Mouse (Mus musculus): Measurements from ENCODE around the gene Rabggtb.

Gene Rabggtb

DNA sequence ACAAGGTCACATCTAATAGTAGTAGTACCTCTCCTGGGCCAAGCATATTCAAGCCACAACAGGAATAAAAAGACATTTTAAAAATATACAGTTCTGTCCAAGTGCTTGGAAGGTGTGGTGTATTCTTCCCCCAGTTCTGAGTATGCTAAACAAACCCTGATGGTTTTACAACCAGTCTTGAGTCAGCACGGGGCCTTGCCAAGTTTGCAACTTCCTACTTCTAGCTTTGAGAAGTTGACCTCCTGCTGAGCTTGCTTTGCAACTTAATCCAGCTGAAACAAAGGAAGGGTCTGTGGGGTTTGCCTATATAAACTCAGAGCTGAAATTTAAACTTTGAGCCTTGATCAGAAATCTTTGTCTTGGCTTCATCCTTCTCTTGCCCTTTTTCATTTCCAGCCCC, 4.4 kb upstream of the Rabggtb start:
- DNase-seq (ENCODE audit: low spot score in 2 of 2), result no peak

DNA sequence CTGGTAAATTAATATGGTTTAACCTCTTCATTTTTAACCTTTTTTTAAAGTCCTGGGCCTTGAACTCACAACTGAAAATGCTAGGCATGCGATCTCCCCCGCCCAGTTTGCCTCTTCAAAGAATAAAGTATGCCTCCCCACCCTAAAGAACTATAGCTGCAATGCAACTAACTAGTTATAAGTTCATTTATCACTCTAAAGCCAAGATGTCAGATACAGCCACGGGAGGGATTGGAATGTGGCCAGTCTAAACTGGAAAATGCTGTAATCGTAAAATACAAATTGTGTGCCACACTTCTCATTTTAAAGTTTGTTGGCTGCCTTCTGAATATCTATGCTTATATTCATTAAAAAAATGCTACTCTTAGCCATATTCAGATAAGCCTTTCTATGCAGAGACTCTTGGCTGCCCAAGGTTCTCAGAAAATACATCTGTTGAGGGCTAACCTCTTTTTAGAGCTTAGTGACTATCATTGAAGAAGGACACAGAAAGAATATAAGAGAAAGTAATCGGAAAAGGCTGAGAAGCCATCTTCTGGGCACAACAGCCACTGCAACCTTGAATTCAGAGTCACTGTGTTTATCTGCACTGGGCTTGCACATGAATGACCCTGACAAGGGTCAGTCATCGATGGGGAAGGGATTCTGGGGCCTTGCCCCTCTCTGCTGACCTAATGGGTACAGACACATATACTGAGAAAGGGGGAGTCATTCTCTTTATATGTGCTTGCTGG, 868 bp upstream of the Rabggtb start:
- no peak for DNase-seq (ENCODE audit: low spot score in 2 of 2)

DNA sequence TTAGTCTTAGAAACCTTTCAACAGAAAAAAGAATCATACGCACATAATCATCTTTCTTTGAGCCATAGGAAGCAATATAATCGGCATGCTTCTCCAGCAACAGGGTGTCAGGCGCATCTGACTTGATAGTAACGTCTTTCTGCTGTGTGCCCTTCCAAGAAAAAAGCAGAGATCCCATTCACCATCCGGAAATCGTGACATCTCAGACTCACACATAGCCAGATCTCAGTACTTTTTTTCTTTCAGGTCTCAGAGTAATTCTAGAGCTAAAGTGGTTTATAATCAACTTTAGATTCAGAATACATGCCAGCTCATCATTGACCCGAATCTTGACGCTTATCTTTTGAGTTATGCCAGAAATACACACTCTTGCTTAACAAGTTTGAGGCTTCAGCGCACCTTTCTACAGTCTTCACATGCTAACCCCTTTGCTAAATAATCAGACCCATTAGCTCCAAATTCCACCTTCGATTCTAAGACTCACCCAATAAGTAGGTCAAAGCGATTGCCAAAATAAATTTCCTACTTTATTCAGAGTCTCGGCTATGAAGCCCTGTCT, 848 bp downstream of the Rabggtb start:
- DNase-seq (ENCODE audit: low spot score in 2 of 2), result no peak

DNA sequence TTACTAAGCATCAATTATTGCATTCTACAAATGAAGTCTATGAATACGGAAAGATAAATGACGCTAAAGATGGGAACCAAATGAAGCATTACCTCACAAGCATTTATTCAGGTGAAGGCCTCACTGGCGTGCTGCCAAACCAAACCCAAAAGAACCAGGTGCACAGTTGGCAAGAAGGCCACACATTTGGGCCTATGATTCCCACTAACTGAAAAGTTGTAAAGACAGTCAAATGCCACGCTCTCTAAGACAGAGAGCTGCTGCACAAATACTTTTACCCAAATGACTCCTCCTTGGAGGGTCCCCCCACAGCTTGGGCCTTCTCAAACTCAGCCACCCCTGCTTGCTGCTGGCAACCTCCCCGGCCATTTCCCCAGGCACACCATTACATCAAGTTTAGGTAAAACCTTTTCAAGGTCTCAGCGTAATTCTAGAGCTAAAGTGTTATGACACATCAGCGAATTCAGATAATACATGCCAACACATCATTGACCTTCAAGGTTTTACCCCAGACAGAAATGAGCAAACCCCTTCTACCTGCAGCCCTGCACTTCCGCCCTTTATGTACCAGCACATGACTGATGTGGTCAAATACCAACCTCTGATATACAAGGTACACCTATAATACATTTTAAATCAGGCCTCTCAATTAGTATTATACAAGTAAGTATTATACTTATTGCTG, 1.5 kb downstream of the Rabggtb start:
- DNase-seq (ENCODE audit: low spot score in 2 of 2), result no peak

DNA sequence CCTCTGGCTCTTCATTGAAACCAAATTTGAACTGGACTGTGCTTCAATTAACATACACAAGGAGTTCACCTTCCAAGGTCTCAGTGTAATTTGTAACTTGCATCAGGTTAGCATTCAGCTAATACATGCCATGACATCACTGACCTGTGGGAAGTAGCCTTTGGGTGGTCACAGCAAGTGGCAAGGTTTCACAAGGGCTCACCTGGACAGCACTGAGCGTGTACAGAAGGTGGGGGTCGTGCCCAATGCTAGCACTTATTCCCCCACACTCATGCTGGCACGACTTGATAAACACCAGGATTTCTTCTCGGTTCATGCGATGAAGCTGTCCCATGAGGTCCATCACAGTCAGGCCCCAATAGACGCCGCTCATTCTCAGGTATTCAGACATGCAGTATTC, 2.3 kb downstream of the Rabggtb start:
- no peak for DNase-seq (ENCODE audit: low spot score in 2 of 2)

DNA sequence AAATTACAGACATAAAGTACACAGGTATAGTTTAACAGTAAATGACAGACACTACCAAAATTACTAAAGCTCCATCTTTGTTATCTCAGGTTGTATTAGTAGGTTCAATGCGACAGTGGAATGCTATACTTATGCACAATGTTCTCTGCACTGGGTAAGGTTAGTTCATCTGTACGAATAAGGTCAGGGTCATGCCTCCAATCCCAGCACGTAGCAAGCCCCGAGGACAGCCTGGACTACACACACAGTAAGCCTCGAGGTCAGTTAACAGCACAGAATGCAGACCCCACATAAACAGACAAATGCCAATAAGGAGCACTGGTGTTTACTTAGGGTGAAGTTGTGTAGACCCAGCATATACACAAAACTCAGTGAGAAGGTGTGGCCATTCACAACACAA, 3.9 kb downstream of the Rabggtb start:
- DNase-seq (ENCODE audit: low spot score in 2 of 2), result no peak

DNA sequence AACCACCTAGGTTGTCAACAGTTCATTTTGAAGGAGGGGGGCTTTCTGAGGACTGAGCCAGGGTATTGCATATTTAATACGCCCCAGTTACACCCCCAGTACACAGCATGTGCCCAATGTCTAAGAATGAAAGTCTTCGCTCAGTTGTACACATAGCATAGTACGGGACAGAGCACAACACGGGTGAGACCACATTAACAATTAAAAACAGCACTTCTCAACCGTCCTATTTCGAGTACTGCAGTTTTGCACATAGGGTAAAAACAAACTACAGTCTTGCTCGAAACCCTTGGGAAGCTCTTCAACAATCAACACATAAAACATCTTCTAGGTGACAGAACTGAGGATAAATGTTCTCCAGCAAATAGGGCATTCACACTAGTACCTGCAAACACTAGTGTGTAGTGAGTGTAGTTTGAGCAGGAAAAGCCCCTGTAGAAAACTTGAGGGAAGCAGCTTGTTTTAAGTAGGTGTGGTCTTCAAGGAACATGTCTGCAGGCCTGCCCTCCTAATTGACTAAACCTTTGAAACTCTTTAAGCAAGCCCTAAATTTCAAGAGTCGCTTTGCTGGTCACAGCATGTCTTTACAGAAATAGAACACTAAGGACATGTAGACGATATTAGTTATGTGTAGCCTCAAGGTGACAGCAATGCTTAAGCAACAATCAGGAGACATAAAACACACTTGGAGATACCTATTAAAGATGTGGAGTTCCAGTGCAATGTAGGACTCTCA, 6.5 kb downstream of the Rabggtb start, which contains the start of gene Msh4:
Gene Msh4, minus strand, starts transcription at position 3 of the 736 bp plus-strand sequence.
- no peak for DNase-seq (ENCODE audit: low spot score in 2 of 2)

DNA sequence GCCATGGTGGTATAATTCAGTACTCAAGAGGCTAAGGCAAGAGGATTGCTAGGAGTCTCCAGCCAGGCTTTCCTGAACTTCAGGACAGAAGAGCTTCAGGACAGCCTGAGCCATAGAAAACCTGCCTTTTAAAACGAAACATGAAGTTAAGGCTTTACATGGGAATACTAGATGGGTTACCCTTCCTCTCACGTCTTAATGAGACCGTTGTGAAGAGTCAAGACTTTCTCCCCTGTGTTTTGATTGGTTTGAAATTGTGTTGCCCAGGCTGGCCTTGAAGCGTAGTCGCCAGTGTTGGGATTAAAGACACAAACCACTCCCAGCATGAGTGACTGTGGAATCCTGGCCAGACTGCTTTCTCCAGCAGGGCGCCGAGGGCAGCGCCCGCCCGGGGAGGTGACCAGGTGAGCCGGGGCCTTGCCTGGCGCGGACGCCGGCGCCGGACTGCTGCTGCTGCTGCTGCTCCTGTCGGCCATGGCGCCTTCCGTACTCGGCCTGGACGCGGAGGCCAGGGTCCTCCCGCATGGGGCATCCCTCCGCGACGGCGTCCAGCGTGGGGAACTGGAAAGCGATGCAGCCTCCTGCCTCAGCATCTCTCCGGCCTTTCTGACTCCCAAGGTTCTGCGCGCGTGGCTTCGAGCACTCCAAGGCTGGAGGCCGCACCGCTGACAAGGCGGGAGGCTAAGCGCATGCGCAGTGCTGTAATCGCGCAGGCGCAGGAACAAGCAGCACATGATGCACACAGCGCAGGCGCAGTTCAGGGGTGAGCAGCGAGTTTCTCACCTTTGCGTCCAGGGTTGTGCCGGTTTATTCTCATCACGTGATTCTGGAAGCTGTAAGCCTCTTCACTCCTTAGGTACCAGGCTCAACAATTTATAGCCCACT, 7.3 kb downstream of the Rabggtb start:
- no peak for DNase-seq (ENCODE audit: low spot score in 2 of 2)

DNA sequence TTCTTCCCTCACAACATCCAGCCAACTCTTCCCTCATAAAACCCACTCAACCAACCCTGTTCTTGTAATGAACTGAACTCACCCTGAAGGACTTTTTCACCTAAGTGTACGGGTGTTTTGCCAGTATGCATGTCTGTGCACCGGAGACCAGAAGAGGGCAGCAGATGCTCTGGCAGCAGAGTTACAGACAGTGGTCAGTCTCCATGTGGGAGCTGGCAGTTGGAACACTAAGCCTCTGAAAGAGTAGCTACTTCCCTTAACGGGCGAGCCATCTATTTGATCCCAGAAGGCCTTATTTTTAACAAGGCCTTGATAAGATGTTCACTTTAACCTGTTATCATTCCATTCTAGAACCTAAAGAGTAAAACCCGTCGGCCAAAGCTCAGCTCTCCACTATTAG, 8.2 kb downstream of the Rabggtb start:
- DNase-seq (ENCODE audit: low spot score in 2 of 2), result no peak

DNA sequence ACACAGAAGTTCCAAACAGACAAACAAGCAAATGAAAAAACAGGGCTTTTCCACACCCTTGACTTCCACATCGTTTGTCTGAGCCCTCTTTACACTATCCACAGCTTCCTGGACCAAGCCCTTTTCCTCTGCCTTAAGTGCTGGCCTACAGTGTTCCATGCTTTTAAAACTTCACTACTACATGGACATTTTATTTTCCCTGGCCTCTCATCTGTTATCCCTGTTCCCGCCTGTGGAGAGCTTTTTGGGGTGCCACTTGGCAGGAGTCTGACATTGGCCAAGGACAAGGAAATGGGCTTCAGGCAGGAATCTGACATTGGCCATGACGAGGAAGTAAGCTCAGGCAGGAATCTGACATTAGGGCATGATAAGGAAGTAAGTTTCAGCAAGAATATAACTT, 10.2 kb downstream of the Rabggtb start:
- no peak for DNase-seq (ENCODE audit: low spot score in 2 of 2)

DNA sequence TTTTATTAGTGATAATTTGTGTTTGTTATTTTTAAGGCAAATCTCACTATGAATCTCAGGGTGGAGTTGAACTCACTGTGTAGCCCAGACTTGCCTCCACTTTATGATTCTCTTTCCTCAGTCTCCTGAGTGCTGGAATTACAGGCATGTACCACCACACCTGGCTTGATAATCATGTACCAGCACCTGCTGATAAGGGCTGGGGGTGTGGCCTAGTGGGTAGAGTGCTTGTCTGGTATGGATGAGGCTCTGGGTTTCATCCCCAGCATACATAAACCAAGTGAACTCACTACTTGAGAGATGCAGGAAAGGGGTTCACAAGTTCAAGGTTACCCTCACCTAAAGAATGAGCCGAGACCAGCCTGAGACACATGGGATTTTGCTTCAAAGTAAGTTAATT, 10.9 kb downstream of the Rabggtb start:
- DNase-seq (ENCODE audit: low spot score in 2 of 2), result no peak

DNA sequence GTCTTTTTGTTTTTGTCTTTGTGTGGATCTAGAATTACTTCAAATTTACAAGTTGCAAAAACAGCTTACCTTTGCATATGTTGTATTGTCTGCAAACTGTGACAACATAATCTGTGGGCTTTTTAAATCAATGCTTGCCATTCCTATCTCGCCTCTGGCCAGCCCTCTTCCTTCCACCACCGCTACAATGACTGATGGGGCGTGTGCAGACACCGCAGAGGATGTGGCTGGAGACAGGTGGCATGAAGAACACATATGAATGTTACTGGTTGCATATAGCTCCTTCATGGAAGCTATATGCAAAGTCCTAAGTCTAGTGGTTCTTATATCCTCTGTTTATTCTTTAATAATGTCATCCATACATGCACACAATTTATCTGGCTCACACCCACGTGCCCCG, 15.6 kb downstream of the Rabggtb start:
- no peak for DNase-seq (ENCODE audit: low spot score in 2 of 2)

DNA sequence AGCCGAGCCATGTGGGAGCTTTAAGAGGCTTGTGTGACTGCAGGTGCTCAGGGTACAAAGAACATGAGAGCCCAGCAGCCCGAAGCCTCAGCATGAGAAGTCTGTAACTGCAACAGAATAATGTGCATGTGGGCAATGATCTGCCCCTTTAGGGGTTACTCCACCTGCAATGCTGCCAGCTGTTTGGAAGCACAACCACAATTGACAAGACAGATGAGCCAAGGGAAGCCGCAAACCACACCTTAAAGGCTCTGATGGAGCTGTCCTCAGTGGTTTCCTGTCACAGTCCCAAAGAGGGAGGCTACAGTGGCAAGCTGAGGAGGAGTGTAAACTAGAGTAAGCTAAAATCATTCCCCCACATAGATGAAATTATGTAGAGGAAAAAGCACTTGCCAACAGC, 17.4 kb downstream of the Rabggtb start:
- DNase-seq (ENCODE audit: low spot score in 2 of 2), result no peak

DNA sequence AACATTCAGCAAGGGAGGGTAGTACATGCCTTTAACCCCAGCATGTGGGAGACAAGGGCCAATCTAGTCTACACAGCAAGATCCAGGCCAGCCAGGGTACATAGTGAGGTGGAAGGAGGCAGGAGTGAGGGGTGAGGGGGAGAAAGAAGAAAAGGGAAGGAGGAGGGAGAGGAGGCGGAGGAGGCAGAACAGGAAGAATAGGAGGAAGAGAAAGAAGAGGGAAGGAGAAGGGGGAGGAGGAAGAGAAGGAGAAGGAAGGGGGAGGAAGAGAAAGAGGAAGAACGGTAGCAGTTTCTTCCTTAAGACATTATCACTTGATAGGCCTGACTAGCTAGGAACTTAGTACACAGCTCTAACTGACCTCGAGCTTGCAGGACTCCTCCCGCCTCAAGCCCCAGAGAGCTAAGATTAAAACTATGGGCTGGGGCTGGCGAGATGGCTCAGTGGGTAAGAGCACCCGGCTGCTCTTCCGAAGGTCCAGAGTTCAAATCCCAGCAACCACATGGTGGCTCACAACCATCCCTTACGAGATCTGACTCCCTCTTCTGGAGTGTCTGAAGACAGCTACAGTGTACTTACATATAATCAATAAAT, 23.5 kb downstream of the Rabggtb start:
- no peak for DNase-seq (ENCODE audit: low spot score in 2 of 2)

DNA sequence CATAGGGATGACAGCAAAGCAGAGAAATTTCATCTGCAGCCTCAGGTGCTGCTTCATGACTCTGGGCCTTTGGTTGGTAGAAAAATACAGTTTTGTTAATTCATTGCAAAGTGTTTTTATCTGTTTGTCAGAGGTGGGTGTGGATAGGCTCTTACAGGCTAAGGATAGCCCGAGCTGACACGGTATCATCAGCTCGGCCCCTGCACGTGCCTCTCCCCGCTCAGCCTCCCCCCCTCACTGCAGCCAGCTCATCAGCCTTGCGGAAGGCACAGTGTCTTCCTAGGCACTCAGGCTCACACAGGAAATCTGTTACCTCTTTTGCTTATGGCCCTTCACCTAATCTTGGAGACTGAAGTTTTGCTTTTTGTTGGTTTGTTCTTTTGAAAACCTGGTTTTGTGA, 24.7 kb downstream of the Rabggtb start:
- DNase-seq (ENCODE audit: low spot score in 2 of 2), result no peak

DNA sequence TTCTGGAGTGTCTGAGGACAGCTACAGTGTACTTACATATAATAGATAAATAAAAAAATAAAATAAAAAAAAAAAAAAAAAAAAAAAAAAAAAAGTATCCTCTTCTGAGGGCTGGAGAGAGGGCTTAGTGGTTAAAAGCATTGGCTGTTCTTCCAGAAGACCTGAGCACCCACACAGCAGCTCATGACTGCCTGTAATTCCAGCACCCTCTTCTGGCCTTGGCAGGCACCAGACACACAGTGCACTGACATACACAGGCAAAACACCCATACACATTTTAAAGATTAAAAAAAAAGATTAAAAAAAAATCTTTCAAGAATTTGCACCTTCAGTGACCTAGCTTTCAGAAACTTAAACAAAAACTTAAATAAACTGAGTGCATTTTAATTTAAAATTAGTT, 26.5 kb downstream of the Rabggtb start:
- DNase-seq (ENCODE audit: low spot score in 2 of 2), result no peak

DNA sequence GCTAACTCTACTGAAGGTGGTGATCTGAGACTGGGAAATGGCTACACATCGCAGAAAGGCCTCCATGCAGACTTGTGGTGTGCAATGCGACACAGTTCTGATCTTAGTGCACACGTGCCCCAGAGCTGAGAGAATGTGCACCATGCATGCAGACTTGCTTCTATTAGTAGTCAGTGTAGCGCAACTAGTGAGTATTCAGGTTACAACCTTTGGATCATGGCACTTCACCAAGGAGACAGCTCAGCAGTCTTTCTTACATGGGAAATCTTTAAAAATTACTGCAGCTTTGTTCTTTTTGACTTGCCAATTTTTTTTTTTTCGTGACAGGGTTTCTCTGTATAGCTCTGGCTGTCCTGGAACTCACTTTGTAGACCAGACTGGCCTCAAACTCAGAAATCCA, 41.4 kb downstream of the Rabggtb start:
- DNase-seq (ENCODE audit: low spot score in 2 of 2), result no peak

DNA sequence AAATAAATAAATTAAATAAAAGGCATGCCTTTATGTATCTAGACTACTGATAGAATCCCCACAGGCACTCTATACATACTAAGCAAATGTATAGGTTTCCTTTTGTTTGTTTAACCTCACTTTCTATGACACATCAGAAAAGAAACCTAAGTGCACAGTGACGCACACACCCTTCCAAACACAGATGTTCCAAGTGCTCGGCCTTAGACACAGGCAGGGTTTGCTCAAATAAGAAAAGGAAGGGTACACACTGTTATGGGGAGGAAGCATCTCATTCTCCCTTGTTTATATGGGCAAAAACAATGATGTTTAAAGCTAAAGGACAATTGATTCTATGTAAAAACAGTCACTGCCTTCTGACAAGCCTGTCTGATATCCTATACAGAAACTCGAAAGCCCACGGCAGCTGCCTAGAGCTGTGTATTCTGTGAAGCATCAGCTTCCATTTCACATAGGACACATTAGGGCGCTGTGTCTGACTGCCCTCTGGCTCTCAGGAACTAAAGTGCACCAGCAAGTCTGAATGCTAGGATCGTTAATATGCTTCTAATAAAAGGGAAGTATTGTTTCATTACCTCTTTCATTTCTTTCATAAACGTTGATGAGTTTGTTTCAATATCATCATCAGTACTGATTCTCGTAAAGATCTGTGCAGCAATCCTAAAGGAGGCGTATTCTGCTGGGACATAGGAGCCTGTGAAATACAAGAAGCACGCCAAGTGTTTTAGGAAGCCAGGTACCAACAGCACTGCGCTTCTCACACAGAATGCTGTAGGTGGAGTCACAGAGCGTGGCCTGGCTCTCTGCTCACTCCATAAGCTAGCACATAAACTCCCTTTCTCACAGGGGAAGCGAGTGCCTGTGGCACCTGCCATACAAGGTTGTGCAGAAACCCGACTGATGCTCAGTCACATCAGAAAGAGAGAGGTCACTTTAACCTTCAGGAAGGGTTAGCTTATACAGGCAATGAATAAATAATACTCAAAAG, 45.4 kb downstream of the Rabggtb start:
- no peak for DNase-seq (ENCODE audit: low spot score in 2 of 2)

DNA sequence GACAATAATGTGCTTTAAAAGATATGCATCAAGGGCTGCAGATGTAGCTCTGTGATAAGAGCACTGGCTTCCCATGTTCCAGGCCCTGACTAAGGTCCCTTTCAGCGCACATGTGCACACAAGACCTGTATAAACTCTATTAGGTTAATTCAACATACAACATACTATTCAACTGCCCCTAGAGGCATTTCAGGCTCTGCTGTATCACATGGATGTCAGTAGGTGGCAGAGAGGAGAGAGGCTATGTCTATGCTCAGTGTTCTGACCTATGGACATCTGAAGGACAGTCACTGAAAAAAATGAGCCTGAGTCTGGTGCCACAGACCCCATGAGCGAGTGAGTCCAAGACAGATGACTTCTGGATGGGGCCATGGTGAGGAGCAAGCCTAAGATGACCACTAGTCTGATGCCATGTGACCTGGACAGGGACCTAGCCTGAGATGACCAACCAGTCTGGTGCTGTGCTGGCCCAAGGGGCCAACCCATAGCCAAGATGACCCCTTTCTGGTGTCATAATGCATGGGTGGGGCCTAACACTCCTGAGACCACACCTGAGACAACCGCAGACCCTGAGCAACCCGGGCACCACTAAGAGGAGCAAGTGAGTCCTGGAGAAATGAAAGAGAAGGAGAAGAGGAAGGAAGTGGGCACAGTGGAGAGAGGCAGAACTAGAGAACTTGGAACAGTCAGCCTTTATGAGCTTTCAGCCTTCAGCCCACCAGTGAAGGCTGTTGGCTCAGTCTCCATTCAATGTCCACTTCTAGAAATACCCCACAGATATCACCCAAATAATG, 48.0 kb downstream of the Rabggtb start:
- no peak for DNase-seq (ENCODE audit: low spot score in 2 of 2)

All from right cerebral cortex, postnatal 36 days (tissue).